Mouse (Mus musculus) neural tube, embryonic 10.5 days (tissue): ENCODE measurements around the gene Tmem115.
"Not testable (repeated sequence)": the region's sequence is repeated elsewhere in the genome, so short reads cannot be mapped to it uniquely, and the experiment has no call there.

ENCODE experiments used
- DNase-seq: peaks from one replicate; pipeline ENCODE4 v3.0.0-alpha.2; 2017; ENCODE audit warnings: low spot score; ENCODE audit errors: extremely low spot score

Gene Tmem115

GRCm38 (mm10) chr9:107549297-107550074 lies 15.7 kb downstream of the Tmem115 start:
- no peak for DNase-seq

GRCm38 (mm10) chr9:107550491-107551116 lies 16.9 kb downstream of the Tmem115 start:
- peak; percentile 51 for DNase-seq

DNA sequence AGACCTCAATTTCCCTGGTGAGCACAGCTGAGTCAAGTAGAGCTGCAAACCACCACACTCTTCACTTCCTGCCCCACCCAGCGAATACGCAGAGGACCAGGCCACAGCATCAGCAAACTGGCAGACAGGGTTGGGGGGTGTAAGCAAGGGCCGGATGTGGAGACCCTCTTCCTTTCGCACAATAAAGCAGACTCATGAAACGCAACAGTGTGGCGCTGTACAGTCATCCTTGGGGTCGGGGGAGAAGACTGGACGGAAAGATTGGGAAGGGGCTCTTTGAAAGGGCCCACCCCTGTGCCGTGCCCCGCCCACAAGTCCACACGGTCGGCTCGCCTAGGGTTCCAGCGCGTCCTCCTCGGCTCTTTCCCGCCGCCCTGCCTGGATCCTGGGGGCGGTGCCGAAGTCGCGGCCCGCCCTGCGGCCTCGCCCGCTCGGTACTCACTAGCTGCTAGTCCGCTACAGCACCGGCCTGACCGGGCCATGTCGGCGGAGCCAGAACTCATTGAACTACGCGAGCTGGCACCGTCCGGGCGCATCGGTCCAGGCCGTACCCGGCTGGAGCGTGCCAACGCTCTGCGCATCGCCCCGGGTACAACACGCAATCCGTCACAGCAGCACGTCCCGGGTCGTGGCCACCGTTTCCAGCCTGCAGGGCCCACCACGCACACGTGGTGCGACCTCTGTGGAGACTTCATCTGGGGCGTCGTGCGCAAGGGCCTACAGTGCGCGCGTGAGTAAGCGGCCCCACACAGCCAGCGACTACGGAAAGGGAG lies 17.6 kb downstream of the Tmem115 start, which contains the start of gene Rassf1:
Gene Rassf1 (plus strand): TSS at position 439 of the 773 bp plus-strand sequence.
- peak; percentile 73 for DNase-seq

GRCm38 (mm10) chr9:107551890-107552355 lies 18.2 kb downstream of the Tmem115 start:
- DNase-seq, result no peak

- DNase-seq, result no peak
Measured at GRCm38 (mm10) chr9:107552690-107553393, 19.1 kb downstream of the Tmem115 start.

GRCm38 (mm10) chr9:107553541-107554318 lies 20.0 kb downstream of the Tmem115 start:
- no peak for DNase-seq

DNA sequence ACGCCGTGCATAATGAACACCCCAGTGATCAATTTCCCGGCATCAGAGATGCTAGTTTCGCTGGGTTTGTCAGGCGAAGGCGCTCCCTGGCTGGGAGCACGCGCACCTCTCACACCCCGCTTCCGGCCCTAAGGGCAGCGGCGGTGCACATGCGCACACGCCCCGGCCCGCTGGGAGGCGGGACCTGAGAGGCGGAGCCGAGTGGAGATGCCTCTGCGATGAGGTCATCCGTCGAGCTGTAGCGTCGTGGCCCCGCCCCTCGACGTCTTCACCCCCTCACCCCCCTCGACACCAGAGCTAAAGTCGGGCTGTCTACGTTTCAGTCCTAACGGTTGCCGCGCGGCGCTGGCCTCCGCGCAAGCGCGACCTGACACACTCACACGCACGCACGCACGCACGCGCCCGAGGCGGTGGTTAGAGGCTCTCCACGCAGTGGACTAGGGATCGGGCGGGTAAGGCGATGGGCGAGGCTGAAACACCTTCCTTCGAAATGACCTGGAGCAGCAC lies 20.6 kb downstream of the Tmem115 start:
- peak; percentile 94 for DNase-seq

- no peak for DNase-seq
Measured at GRCm38 (mm10) chr9:107555031-107555457, 21.3 kb downstream of the Tmem115 start.

GRCm38 (mm10) chr9:107555701-107556100 lies 22.0 kb downstream of the Tmem115 start:
- DNase-seq, result no peak

- no peak for DNase-seq
Measured at GRCm38 (mm10) chr9:107556346-107556745, 22.6 kb downstream of the Tmem115 start.

GRCm38 (mm10) chr9:107563029-107563581 lies 29.4 kb downstream of the Tmem115 start, which contains the start of gene Tusc2:
TSS of gene Tusc2 (plus strand) at chr9:107563255.
- peak; percentile 94 for DNase-seq

GRCm38 (mm10) chr9:107565556-107565955 lies 31.8 kb downstream of the Tmem115 start:
- DNase-seq, result not testable (repeated sequence)

- peak; percentile 86 for DNase-seq
Measured at GRCm38 (mm10) chr9:107566041-107566709, 32.4 kb downstream of the Tmem115 start.

DNA sequence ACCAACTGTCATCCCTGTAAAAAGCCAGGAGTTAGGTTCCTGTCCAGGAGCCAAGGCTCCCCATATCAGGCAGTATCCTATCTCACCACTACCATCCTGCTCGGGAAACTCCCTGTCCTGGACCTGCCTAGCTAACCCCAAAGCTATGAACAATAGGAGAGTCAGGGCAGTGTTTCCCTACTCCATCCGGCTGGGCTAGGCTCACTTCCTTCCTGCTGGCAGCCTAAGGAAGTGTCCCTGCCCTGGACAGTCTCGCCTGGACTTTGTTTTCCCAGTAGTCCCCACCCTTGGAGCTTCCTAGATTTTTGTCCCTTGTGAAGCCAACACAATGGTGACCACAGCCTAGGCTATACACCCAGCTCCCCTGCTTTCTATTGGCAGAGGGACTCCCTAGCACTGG lies 33.1 kb downstream of the Tmem115 start:
- no peak for DNase-seq

GRCm38 (mm10) chr9:107567702-107568319 lies 34.1 kb downstream of the Tmem115 start, which contains the start of gene Hyal2:
TSS of gene Hyal2 (plus strand) at chr9:107567945.
- DNase-seq, result no peak

GRCm38 (mm10) chr9:107568331-107569261 lies 34.9 kb downstream of the Tmem115 start:
- peak; percentile 91 for DNase-seq

GRCm38 (mm10) chr9:107569270-107569669 lies 35.5 kb downstream of the Tmem115 start:
- no peak for DNase-seq

DNA sequence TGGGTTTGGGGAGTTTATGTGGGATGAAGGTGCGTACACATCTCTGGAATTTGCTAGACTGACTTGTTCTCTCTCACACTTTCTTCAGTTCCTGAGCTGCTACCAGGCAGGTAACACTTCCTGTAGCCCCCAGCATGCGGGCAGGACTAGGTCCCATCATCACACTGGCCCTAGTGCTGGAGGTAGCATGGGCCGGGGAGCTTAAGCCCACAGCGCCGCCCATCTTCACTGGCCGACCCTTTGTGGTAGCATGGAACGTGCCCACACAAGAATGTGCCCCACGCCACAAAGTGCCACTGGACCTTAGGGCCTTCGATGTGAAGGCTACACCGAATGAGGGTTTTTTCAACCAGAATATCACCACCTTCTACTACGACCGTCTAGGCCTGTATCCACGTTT lies 36.3 kb downstream of the Tmem115 start:
- no peak for DNase-seq
